Mouse (Mus musculus) 416B (cell line): ENCODE data around the gene Rab4a.
A peak's percentile ranks its signal among the peaks of the same experiment; 100 is the strongest.

Experiments used
- DNase-seq: peaks from one replicate; pipeline ENCODE4 v3.0.0; 2011; ENCODE audit warnings: low read depth

Rab4a gene

GRCm38 (mm10) chr8:123813173-123813891 lies 7.5 kb downstream of the Rab4a start:
- no peak for DNase-seq

- no peak for DNase-seq
Observed at GRCm38 (mm10) chr8:123813892-123814266, 8.1 kb downstream of the Rab4a start.

GRCm38 (mm10) chr8:123815325-123815724 lies 9.5 kb downstream of the Rab4a start:
- no peak for DNase-seq

- no peak for DNase-seq
Observed at GRCm38 (mm10) chr8:123816939-123817338, 11.2 kb downstream of the Rab4a start.

DNA sequence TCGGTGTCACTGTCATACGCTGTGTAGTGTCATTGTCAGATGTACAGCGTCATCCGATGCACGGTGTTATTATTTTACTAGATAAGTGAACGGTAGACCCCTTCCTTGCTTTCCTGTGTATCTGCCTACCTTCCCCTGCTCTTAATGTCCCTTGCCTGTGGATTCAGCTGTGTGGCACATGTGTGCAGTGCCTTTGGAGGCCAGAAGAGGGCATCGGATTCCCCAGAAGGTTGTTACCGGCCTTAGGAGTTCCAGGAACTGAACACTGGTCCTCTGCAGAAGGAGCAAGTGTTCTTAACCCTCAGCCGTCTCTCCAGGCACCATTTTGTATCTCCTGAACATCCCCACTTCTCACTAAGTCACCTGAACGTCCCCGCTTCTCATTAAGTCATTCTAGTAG lies 12.0 kb downstream of the Rab4a start:
- DNase-seq: no peak

- no peak for DNase-seq
Observed at GRCm38 (mm10) chr8:123819683-123820610, 14.2 kb downstream of the Rab4a start.

DNA sequence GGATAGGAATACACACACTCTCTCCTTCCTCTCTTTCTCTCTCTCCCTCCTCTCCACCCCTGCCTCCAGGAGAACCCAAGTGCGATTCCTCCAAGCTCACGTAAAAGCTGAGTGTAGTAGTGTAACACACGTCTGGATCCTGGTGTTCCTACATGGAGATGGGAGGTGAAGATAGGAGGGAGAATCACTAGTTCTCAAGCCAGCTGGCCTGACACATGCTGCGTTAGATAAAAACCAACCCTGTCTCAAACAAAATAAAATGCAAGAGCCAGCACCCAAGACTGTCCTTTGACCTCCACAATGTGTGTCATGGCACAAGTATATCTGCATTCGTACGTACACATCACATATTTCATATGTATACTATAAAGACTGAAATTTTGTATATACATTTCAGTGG lies 15.0 kb downstream of the Rab4a start:
- no peak for DNase-seq

DNA sequence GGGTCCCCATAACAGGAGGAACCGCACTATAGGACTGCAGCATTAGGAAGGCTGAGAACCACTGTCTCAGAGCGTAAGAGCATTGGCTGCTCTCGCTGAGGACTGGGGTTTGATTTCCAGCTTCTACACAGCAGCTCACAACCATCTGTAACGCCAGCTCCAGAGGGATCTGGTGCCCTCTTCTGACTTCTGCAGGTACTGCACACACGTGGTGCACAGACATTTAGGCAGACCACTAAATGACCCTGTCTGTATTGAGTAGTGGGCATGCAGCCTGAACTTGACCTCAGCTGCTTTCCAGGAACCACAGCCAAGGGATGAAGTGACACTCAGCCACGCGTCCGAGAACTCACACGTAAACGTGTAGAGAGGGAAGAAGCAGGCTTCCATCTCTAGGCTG lies 17.3 kb downstream of the Rab4a start:
- DNase-seq: no peak

DNA sequence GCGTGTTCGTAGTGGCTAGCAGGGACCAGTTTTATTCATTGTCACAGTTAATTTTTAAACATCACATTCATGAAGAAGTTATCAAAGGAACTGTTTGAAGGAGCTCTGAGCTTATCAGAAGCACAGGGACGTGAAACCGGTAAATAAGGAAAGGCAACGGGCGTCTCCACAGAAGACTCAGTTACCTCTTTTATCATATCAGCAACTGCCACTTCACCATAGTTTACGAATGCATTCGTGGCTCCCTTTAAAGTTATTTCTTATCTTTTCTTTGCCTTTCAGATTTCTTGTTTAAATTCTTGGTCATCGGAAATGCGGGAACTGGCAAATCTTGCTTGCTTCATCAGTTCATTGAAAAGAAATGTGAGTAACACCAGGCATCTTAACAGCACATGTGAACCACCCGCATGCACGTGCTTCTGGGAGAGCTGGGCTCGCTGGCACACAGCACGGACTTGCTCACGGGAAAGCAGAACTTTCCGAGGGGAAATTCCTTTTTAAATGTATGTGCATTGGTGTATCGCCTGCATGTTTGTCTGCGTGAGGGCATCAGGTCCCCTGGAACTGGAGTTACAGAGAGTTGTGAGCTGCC lies 17.8 kb downstream of the Rab4a start:
- DNase-seq: no peak

DNA sequence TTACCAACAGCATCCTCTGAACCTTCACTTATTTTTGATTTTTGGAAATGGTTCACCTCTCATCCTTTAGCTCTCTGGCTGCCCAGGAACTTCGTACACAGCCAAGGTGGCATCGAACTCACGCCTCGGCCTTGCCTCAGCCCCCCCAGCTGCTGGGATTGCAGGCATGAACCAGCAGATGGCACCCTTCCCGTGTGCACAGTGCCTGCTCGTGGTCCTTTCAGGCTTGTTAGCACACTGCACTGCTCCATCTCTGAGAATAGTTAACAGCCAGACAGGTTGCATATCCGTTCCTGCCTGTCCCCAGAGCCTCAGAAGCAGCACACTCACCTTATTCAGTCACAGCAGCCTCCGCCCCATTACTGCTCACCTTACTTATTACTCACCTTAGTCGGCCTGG lies 20.2 kb downstream of the Rab4a start:
- peak; percentile 30 for DNase-seq

- no peak for DNase-seq
Observed at GRCm38 (mm10) chr8:123826758-123827157, 21.0 kb downstream of the Rab4a start.

- DNase-seq: no peak
Observed at GRCm38 (mm10) chr8:123827523-123827922, 21.7 kb downstream of the Rab4a start.

GRCm38 (mm10) chr8:123832757-123833156 lies 27.0 kb downstream of the Rab4a start:
- DNase-seq: peak; percentile 65

DNA sequence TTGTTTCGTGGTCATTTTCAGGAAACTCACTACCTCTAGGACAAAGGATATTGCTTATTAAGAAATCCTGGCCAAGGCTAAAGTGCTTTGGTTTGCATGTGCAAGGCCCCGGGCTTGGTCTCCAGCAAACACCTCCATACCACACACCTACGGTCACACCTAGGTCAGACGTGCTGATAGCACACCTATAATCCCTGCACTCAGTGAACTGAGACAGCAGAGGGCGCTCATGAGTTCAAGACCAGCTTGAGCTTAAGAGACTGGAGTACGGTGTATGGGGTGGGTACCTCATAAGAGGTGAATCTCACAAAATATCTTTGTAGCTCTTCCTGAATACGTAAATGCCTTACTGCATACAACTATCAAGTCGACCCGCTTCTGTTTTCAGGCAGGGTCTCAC lies 29.7 kb downstream of the Rab4a start:
- DNase-seq: peak; percentile 71

DNA sequence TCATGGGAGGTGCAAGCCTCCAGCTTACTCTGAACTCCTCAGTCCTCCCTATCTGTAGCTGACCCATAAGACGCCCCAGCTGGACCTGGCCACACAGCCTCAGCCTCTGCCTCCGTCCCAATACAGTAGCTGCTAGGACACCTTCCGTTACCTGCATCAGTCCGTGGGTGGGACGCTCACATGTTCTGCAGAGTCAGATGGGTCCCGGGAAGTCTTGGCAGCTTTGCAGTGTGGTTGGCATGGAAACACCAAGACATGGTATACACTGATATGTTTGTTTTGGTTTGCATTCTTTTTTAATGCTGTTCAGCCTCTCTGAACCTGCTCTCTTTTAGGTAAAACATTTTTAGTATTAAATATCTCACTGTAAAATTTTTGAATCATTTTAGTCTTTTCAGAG lies 30.6 kb downstream of the Rab4a start:
- DNase-seq: no peak

DNA sequence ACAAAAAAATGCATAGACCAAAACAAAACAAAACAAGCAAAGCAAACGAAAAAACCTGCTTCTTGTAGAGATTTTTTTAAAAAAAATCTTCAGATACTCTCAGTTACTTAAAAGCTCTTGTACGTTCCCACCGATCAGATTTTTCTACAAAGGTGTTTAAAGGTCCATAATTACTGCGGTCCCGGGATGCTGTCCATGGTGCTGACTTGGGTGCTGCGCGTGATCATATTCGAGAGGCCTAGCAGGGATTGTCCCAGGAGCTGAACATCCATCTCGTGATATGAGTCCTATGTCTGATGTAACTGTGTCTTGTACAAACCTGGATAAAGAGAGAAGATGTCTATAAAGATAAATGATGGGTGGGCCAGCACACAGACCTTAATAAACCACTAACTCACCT lies 32.7 kb downstream of the Rab4a start:
- DNase-seq: peak; percentile 21

DNA sequence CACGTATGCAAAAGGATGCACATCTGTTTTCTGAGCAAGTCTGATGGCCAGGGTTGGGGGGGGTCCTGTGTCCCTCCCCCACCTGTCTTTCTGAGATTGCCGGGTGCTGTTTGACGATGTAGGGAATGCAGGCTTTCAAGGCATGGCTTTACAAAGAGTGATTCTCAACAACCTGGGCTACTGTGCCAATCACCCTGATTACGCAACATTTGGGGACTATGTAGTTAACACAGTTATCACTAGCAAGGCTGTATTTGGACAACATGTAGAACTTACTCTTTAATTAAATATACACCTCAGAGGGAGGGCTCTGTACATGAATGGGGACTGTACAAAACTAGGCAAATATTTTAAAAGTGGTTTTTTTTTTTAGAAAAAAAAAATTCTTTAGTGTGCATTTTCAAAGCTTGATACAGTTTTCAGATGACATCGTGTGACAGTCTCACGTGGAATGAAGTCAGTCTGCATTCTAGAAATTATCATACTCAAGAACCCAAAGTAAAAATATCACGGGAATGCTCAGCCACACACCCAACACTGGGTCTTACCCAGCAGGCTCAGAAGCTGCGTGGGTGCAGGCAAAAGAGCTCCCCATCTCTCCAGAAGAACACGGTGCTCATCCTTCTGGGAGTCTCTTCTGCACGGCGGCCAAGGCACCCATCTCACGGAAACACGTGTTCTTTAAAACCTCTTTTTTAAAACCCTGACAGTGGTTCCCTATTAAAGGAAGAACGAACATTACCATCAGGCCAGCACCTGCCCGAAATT lies 35.0 kb downstream of the Rab4a start:
- no peak for DNase-seq

GRCm38 (mm10) chr8:123842086-123842485 lies 36.3 kb downstream of the Rab4a start:
- no peak for DNase-seq

- DNase-seq: no peak
Observed at GRCm38 (mm10) chr8:123844341-123844740, 38.6 kb downstream of the Rab4a start.

DNA sequence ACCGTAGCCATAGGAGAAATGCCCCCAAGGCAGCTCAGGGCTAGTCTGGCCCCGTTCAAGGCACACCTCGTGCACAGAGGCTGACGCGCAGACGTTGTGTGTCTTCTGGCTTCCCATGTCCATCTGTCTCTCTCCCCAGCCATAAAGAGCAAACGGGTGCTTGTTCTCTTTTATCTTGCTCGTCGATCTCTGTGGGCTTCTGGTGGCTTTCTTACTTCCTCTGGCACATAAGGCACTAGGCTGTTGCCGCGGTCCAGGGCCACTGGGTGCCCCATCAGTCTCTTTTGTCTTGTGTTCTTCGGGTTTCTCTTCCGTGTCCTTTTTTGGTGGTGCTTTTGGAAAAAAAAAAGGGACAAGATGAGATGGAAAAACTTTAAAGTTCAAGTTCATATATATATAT lies 39.3 kb downstream of the Rab4a start:
- DNase-seq: peak; percentile 94

- DNase-seq: peak; percentile 52
Observed at GRCm38 (mm10) chr8:123845991-123846390, 40.2 kb downstream of the Rab4a start.

DNA sequence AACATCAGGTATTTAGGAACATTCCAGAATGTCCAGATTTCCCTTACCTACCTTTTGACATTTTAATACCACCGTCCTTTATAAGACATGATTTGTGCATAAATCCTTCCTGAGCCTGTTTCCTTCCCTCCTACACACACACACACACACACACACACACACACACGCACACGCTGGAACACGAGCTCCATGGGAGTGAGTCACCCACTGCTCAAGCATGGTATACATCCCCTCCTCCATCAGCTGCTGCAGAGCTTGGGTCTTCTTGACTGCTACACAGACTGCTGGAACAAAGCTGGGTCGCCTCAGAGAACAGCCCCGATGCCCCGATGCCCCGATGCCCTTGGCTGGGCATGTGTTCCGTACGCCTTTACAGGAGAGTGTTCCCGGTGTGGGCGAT lies 40.7 kb downstream of the Rab4a start:
- DNase-seq: peak; percentile 54
